Mouse (Mus musculus) thymus, adult 2 months (tissue): ENCODE data around the gene Slc25a21. TPM values are rescaled to one million over a fixed set of nuclear protein-coding genes. Genes with fewer than 3 reads are reported as not detected.

Experiments used
- DNase-seq: peaks from one replicate; pipeline ENCODE4 v3.0.0; 2021
- H3K27ac ChIP-seq: fragments of 200-500 bp; 2 replicates; pipeline ENCODE4 v1.5.1; 2012; ENCODE audit warnings: low read length, control low read depth; ENCODE audit not compliant: control insufficient read depth, insufficient read depth
- H3K27me3 ChIP-seq: fragments of 200-500 bp; 2 replicates; pipeline ENCODE4 v1.6.1; 2012; ENCODE audit warnings: mild to moderate bottlenecking, low read length, moderate library complexity, mixed read lengths; ENCODE audit not compliant: control insufficient read depth, insufficient read depth
- H3K36me3 ChIP-seq: fragments of 200-500 bp; 2 replicates; pipeline ENCODE4 v1.6.1; 2012; ENCODE audit warnings: mild to moderate bottlenecking, low read length, moderate library complexity; ENCODE audit not compliant: control insufficient read depth, insufficient read depth
- H3K4me1 ChIP-seq: fragments of 200-500 bp; replicated peaks from 2 replicates; pipeline ENCODE4 v1.6.1; 2012; ENCODE audit warnings: low read length; ENCODE audit not compliant: control insufficient read depth, insufficient read depth
- H3K4me3 ChIP-seq: fragments of 200-500 bp; 2 replicates; pipeline ENCODE4 v1.5.1; 2012; ENCODE audit warnings: mild to moderate bottlenecking, low read length, control low read depth, moderate library complexity; ENCODE audit not compliant: control insufficient read depth, insufficient read depth
- CTCF ChIP-seq: fragments of 200-500 bp; IDR thresholded peaks from 2 replicates; pipeline ENCODE4 v1.5.1; 2012; ENCODE audit warnings: mild to moderate bottlenecking, control low read depth, low read length, moderate library complexity, borderline replicate concordance; ENCODE audit not compliant: control insufficient read depth, poor library complexity, insufficient read depth; ENCODE audit errors: extremely low read depth
- POLR2A ChIP-seq: fragments of 200-500 bp; IDR thresholded peaks from 2 replicates; pipeline ENCODE4 v1.6.1; 2012; ENCODE audit warnings: mild to moderate bottlenecking, low read length, control low read depth, moderate library complexity; ENCODE audit not compliant: control insufficient read depth, poor library complexity, insufficient read depth; ENCODE audit errors: extremely low read depth
- WGBS: fragments of 180-500 bp; shearing (Covaris S2); methylation state at CpG from one replicate; pipeline ENCODE4 v1.1.7; 2018; 5-methylcytosine and 5-hydroxymethylcytosine counted together
- polyA plus RNA-seq: library from polyadenylated mRNA; depleted of rRNA; stranded (reverse); fragments of >200 nt; gene quantifications from 2 replicates; pipeline ENCODE4 v1.2.3, GENCODE M21; 2012

Gene Slc25a21
- polyA plus RNA-seq, 1 experiment = 0.03 TPM

DNA sequence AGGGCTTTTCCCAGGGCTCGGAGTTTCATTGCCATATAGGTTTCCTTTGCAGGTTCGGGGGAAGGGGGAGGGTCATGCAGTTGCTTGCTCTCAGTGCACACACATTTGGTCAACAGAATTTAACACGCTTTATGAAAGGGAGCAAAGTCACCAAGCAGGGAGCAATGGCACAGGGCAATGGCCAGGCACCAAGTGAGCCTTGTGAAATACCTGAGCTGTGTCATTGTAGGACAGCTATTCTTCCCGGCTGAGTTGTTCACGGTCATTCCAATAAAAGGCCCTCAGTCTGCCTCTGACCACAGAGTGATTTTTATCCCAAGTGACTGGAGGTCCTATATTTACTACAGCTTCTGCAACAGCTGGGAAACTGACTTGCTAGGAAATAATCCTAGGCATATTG, 427.9 kb downstream of the Slc25a21 start:
- H3K4me3 ChIP-seq = no peak overlapping the region
- no peaks in the 10 kb centered on the region for H3K36me3 ChIP-seq
- no peaks in the 10 kb centered on the region for H3K27me3 ChIP-seq
- TF ChIP-seq CTCF = no peak
- no peak for TF ChIP-seq POLR2A
- no peaks in the 10 kb centered on the region for H3K4me1 ChIP-seq
- no peak overlapping the region for H3K27ac ChIP-seq
- no peak for DNase-seq
- 89% methylated on average over 5 of the region's 5 CpGs for WGBS

DNA sequence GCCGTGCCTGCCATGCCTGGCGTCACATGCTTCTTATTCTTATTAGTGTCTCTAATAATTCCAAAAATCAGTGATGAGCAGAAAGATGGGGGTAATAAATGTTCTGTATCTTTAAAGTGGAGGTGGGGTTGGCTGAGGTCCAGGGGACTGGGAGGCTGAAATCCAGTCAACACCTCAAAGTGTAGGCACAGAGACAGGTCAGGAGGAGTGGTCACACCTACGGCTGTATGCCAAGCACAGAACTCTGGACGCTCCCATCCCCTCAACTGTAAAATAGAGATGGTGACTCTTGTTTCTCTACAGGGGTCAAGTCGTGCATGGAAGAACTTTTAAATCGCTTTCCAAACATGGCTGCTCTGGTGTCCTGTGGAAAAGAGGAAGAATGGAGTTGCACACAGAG, 429.8 kb downstream of the Slc25a21 start:
- no peak for DNase-seq
- no peak overlapping the region for H3K27ac ChIP-seq
- 86% methylated on average over 6 of the region's 6 CpGs for WGBS
- H3K36me3 ChIP-seq = no peaks in the 10 kb centered on the region
- no peaks in the 10 kb centered on the region for H3K27me3 ChIP-seq
- no peaks in the 10 kb centered on the region for H3K4me1 ChIP-seq
- TF ChIP-seq CTCF (no peak), POLR2A (no peak)
- no peak overlapping the region for H3K4me3 ChIP-seq

DNA sequence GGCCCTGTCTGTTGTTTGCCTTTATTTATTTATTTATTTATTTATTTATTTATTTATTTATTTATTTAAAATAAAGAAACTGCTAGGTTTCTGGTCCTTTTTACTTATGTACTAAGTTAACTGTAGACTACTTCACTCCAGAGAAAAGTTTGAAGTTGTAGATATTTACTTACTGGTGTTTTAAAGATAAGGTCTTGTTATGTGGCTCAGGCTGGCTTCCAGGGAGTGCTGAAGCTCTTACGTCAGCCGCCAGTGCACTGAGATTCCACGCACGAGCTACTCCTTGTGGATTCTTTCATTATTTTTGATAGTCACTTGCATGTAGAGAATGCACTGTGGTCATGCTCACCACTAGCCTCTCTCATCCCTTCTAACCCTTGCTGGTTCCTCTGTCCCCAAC, 460.2 kb downstream of the Slc25a21 start:
- no peaks in the 10 kb centered on the region for H3K27me3 ChIP-seq
- TF ChIP-seq CTCF (no peak), POLR2A (no peak)
- H3K4me1 ChIP-seq = no peaks in the 10 kb centered on the region
- no peak for DNase-seq
- whole genome bisulfite sequencing = 96% methylated on average over 4 of the region's 4 CpGs
- no peaks in the 10 kb centered on the region for H3K36me3 ChIP-seq
- H3K4me3 ChIP-seq = no peak overlapping the region
- H3K27ac ChIP-seq = no peak overlapping the region

DNA sequence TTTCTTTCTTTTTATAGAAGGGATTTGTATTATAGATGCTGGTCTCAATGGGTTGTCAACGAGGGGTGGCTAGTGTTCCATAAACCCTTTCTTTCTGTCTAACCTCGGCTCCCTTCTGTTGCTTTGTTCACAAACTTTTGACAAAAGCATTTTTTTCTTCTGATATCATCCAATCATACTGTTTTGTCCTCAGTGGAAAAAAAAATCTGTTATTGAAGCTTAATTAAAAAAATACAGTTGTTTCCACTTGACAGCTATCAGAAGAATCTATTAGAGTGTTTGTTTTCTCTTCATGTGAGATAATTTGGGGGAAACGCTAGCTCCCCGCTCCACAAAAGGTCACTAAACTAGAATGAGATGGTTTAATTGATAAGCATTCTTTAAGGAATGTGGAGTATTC, 469.6 kb downstream of the Slc25a21 start:
- Histone ChIP-seq H3K27me3 (no peaks in the 10 kb centered on the region), H3K4me3 (no peak overlapping the region), H3K27ac (no peak overlapping the region), H3K36me3 (no peaks in the 10 kb centered on the region), H3K4me1 (no peaks in the 10 kb centered on the region)
- DNase-seq = no peak
- 79% methylated on average over 4 of the region's 4 CpGs for WGBS
- TF ChIP-seq CTCF (no peak), POLR2A (no peak)

DNA sequence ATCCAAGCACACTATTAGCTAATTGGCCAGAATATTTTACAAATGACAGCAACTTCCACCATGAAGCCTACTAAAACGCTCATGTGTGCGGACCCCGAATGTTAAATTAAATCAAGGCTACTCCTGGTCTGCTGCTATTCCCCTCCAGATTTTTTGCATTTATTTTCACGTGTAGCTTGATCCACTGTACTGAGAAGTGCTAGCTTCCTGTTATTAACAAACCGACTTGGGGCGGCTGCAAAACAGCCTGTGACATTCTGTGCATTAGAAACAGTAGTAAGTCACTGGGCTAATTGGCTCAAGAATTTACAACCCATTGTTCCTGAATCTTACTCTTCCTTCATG, 478.6 kb downstream of the Slc25a21 start:
- WGBS = 40% methylated on average over 6 of the region's 6 CpGs
- TF ChIP-seq CTCF = no peak
- no peak for TF ChIP-seq POLR2A
- Histone ChIP-seq H3K27me3 (no peaks in the 10 kb centered on the region), H3K27ac (no peak overlapping the region), H3K4me3 (no peak overlapping the region), H3K36me3 (no peaks in the 10 kb centered on the region), H3K4me1 (no peaks in the 10 kb centered on the region)
- DNase-seq = no peak

DNA sequence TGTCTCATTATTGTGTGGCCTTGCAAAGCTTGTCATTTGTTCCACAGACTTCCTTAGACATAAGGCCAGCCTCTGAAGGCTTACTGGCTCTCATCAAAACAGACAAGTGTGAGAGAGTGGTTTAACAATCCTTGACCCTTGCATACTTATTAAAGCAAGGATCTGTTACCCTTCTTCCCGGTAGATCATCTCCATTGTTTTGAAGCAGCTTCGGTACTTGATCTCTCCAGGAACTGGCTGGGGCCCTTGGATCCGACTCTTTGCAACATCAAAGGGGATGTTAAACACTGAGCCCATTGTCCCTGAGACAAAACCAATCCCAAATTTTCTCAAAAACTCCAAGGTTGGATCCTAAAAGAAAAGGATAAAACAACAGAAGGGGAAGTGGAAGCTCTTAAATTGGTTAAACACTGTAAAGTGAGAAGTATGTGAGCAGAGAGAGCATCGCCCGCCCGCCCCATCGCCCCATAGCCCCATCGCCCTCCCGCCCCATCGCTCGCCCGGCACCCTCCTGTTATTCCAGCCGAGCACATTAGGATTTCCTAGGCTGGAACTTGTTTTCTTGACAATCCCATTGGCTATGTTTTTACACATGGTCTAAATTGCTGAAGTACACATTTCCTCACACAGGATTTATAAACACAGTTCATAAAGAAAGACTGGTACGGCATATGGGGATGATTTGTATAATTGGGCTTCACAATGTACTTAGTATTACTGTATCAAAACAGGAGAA, 479.1 kb downstream of the Slc25a21 start:
- no peaks in the 10 kb centered on the region for H3K4me1 ChIP-seq
- DNase-seq = no peak
- no peak overlapping the region for H3K4me3 ChIP-seq
- H3K36me3 ChIP-seq = no peaks in the 10 kb centered on the region
- no peak overlapping the region for H3K27ac ChIP-seq
- H3K27me3 ChIP-seq = no peaks in the 10 kb centered on the region
- 53% methylated on average over 14 of the region's 14 CpGs for WGBS
- TF ChIP-seq POLR2A = no peak
- TF ChIP-seq CTCF = no peak

DNA sequence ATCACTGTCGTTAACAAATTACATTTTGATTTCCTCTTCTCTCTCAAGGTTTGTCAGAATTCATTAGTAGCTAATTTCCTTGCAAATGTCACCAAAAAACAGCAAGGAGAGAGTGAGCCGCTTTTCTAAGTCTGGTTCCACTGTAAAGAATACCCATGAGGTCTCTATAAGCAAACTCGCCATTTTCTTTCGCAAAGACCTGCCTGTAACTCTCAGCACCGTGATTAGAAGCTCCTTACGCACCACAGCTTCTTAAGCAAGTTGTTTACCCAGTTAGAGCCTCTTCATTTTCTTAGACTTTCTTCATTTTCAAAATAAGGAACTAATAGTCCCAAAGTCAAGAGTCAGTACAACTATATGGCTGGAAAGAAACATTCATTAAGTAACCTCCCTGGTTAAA, 496.3 kb downstream of the Slc25a21 start:
- WGBS = 18% methylated on average over 6 of the region's 6 CpGs
- Histone ChIP-seq H3K4me1 (no peaks in the 10 kb centered on the region), H3K36me3 (no peaks in the 10 kb centered on the region), H3K27me3 (peaks cover 7% of the 10 kb centered on the region), H3K27ac (no peak overlapping the region), H3K4me3 (no peak overlapping the region)
- no peak for DNase-seq
- TF ChIP-seq CTCF (no peak), POLR2A (no peak)
